Mouse (Mus musculus): ENCODE results near the gene Dhcr24. TPM values are rescaled to one million over a fixed set of nuclear protein-coding genes. Genes with fewer than 3 reads are reported as not detected.

Gene Dhcr24
- total RNA-seq, 4 experiments from 2014 or later, result 1.7 to 2.0 (median 1.8) TPM

DNA sequence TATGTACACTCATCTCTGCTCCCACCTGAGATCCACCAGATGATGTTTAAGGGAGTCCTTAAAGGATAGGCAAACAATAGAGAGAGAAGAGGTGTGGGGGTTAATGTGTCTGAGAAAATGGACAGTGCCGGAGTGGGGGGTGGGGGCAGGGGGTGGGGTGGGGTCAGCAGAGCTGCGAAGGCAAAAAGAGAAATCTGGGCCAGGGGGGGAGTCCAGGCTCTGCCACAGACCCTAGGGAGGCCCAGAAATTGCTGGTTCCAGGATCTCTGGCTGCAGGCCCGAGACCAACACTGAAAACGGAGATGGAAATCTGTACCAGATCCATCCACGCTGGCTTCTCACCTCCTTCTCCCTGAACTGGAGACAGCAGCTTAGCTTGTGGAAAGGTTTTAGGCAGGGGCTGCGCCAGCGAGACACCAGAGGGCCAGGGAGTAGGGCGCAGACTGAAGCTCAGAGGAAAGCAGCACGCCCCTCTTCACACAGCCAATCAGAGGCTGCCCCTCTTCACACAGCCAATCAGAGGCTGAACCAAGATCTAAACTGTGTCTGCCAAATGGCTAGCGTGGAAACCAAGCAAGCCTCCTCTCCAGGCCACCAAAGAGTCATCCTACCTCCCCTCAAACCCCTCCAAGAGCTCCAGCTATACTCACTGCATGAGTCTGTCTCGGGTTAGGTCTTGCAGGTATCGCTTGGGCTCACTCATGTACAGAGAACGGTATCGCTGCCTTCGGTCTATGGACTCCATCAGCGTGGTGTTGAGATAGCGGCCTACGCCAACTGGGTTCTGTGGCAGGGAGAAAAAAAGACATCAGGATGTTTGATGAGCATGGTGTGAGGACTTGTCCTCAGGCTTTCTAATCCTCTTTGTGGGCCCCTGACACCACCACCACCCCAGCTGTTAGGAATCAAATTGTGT, 46.1 kb downstream of the Dhcr24 start:
- no peak for DNase-seq (ENCODE audit: low spot score)

DNA sequence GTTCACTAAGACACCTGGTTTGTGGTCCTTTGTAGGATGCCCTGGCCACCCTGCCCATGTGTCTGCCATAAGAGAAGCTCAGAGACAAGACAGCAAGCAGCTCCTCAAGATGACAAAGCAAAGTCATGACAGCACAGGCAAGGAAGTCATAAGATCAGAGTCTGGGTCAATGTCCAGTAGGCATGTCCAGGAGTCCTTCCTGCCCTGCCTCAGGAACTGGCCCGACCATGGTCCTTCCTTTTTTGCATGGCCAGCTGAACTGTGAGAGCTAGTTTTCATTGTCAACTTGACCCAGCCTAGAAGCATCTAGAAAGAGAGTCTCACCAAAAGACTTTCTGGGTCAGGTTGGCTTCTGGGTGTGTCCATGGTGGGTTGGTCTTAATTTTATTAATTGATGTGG, 47.1 kb downstream of the Dhcr24 start:
- DNase-seq (ENCODE audit: low spot score), result no peak

DNA sequence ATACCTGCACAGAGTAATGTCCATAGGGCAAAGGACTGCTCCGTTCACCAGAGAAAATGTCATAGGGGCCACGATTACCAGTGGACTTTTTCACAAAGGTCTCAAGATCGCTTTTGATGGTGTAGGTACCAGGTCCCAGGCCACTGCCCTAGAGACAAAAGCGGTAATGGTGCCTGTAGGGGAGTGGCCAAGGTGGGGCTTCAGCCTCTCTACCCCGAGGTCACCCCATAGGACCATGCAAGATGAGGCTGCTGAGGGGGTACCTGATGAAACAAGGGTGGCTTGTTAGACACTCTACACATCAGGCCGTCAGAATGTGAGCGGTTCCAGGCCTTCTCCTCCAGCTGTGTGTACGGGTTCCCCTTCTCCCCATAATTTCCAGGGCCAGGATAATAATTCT, 52.3 kb downstream of the Dhcr24 start:
- no peak for DNase-seq (ENCODE audit: low spot score)

DNA sequence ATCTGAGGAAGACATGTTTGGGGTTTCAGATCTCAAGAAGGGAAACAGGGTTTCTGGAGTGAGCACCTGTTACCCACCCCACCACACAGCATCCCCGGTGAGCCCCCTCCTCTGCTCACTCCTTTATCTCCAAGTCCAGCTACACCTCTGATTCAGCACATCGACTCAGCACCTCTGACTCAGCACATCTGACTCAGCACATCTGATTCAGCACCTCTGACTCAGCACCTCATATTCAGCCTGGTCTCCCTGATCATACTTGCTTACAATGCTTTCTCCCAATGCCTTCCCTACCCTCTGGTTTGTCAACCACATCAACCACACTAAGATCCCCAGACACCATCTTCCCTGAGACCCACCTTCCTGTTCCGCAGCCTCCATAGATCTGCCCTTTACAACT, 52.7 kb downstream of the Dhcr24 start:
- DNase-seq (ENCODE audit: low spot score), result no peak

DNA sequence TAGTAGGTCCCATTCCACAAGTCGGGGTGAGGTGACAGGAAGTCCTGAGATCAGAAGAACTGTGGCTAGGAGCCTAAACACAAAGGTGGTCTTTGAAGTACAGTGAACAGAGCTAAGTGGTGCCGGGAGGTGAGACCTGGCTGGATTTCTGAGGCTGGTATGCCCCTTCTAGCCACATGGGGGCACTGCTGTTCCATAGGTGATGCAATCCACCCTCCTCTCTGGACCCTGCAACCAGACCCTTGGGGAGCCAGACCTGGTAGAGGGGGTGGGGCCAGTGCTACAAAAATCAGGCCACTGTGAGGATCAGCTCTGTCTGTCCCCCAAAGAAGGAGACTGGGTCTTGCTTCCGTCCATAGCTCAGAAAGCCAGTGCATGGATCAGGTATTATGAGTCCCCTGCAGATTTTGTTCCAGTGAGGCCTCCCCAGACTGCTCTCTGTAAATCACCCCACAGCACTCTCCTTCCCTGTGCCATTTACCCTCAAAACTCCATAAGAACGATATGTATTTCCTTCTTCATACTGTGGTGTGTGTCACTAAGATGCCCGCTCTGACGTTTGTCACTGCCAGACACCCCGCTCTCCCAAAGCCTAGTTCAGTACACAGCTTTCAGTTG, 53.5 kb downstream of the Dhcr24 start:
- peak; percentile 20 for DNase-seq (ENCODE audit: low spot score)

DNA sequence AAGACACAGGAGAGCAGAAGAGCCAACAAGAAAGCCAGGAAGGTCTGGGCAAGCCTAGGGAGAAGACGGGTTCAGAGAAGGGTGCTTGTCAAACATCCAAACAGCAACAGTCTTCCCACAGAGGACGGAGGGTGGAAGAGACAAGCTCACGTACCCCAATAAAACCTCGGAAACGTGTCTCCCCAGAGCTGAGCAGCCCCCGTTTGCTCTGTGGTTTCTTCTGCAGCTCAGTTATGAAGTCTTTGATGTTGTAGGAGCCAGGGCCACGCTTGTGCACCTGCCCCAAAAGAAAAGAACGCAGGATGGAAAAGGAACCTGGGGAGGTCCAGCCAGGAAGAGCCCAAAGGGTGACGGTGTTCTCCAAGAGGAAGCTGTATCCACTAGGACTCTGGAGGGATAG, 54.0 kb downstream of the Dhcr24 start:
- DNase-seq (ENCODE audit: low spot score), result no peak

DNA sequence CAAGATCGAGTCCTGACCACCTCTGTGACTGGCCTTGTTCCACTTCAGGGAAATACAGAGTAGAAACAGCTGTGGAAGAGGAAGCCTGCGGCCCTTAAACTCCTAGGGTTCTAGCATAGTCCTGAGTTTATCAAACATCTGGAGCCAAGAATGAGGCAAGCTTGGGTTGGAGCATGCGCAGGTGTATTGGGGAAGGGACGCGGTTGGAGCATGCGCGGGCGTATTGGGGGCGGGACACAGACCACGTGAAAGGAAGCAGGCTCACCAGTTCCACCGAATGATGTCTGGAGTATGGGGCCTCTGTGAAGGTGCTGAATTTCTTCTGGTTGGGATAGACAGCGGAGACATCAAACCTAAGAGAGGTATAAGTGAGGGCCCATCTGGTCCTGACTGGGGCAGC, 54.8 kb downstream of the Dhcr24 start:
- no peak for DNase-seq (ENCODE audit: low spot score)

DNA sequence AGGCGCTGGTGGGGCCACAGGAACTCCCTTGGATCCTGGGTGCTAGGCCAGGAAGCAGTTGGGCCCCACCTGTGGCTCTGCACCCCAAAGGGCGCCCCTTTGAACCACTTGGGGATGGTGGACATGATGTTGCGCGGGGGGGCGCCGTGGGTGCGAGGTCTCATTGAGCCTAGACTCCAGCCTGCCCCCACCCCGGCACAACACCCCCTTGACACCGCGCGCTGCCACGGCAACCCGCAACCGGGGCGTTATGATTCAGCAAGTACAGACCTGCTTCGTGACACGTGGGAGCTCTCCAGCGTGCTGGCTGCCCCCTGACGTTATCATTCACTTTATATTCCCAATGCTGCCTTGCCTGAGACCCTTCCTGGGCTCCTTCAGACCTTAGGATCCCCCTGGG, 56.2 kb downstream of the Dhcr24 start, which contains the start of gene Lexm:
Gene Lexm (minus strand): TSS at position 186 of the 400 bp plus-strand sequence.
- DNase-seq (ENCODE audit: low spot score), result no peak

DNA sequence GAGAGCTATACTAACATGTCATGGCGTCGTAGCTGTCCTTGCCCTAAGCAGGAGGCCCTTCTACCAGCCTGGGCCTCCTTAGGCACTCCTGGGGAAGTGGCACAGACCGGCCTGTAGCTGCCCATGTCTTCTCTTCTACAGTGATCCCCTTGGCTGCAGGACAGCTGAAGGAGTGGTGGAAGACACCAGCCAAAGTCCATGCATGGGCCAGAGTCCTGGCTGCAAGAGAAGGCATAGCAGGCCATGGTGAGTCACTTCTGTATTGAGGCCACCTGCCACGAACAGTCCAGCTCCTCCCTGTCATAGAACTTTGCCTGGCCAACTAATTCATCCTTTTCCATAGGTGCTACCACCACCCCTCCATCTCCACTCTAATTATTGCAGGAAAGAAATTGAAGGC, 58.1 kb downstream of the Dhcr24 start:
- DNase-seq (ENCODE audit: low spot score), result no peak

DNA sequence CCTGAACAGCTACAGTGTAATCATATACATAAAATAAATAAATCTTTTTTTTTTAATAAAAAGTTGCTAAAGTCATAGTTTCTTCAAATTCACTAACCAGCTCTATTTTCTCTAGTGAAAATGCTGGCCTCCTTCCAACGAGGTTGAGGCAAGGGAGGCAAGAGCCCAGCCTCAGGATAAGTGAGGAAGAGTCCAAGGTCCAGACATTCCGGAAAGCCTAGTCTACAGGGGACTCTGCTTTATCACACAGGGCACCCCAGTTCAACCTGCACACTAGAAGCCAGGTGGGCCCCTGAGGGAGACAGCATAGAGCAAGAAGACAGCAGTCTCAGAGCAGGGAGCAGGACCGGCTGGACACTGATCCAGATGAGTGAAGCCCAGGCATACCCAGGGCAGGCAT, 60.6 kb downstream of the Dhcr24 start:
- DNase-seq (ENCODE audit: low spot score), result no peak

DNA sequence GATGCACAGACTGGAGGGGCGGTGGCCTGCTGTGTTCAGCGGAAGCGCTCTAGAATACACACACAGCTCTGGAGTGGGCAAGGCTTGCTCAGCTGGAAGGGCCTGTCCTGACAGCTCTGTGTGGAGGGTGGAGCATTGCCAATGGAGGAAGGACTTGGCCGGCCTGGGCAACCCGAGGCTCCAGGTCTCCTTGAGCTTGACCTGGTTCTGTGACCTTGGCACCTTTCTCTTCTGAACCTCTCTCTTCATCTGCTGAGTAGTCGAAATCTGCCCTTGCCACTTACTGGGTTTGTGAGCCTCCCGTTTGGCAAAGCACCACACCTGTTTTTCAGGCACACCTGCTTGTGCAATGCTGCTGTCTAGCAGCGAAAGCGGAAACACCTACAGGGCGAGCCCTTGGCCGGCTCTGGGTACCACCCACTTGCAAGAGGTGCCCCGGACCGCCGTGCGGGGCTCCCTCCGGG, 61.2 kb downstream of the Dhcr24 start, which contains the start of gene Ttc22:
Gene Ttc22 (plus strand): TSS at position 403 of the 464 bp plus-strand sequence.
- no peak for DNase-seq (ENCODE audit: low spot score)

DNA sequence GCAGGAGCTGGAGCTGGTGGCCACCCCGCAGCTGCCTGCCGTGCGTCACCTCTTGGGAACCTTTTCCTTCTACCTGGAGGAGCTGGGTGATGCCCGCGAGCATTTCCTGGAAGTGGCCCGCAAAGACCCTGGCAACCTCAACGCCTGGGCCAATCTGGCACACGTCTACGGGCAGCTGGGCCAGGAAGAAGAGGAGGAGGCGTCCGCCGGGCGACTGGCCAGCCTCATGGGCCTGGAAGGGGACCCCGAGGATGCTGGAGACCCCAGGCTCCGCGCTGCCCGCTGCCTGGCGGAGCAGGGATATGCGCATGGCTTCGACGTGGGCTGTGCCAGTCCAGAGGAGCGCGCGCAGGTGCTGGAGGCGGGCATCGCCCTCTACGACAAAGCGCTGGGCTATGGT, 61.9 kb downstream of the Dhcr24 start:
- no peak for DNase-seq (ENCODE audit: low spot score)

DNA sequence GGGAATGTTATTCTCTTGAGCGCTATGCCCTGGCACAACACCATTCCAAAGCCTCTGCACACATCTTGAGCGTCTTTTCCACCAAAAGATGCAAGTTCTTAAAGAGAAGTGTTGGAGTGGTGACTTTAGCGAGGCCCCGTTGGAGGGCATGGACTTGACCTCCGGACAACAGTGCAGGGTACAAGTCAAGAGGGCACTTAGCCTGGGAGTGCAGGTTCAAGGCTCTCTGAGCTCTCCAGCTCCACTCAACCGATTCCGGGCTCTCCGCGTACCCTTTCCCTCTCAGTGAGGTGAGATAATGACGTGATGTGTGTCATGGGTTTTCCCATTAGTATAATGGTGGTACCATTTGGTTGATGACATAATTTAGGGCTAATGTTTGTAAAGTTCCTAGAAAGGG, 63.4 kb downstream of the Dhcr24 start:
- DNase-seq (ENCODE audit: low spot score), result no peak

DNA sequence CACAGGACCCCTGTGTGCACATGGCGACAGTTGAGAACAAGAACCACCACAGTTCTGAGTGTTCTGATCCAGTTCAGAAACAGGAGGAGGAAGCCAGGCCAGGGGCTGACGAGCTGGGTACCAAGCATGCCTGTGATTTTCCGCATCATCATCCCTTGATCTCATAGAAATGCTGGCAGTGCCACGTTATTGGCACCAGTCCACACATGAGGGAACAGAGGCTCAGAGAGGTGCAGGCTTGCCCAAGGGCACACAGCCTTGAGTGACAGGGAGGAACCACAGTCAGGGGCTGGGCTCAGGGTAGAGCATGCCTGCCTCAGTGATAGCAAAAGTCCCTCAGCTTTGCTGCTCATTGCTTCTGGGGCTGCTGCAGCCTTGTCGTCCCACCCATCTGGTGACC, 67.0 kb downstream of the Dhcr24 start:
- no peak for DNase-seq (ENCODE audit: low spot score)

DNA sequence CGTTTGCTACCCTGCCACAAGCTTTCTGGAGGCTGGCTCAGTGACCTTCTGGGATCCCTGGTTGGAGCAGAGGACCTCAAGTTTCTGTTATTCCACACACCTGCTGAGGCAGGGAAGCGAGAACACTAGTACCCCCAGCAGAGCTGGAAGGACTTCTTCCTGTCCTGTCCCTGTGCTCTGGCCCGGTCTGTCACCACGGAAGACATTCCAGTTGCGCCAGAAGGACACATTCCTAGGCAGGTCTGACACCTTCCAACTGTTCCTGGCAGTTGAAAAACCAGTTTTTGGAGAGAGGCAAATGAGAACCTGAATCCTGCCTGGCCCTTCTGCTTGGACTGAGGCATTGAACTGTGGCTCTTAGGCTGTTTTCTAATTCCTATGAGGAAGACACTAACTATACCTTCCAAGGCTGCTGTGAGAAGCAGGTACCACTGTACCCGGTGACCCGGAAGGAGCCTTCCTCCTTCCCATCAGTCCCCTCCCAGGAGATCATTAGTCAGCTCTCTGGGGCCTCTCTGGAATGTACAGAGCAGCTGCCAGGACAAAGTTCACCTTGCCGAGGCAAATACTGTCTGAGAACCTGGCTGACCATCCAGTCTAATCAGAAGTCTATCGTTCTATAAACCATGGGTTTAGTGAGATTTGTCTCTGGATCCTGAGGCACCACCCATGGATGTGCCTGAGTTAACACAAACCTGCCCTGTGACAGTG, 68.0 kb downstream of the Dhcr24 start:
- no peak for DNase-seq (ENCODE audit: low spot score)

DNA sequence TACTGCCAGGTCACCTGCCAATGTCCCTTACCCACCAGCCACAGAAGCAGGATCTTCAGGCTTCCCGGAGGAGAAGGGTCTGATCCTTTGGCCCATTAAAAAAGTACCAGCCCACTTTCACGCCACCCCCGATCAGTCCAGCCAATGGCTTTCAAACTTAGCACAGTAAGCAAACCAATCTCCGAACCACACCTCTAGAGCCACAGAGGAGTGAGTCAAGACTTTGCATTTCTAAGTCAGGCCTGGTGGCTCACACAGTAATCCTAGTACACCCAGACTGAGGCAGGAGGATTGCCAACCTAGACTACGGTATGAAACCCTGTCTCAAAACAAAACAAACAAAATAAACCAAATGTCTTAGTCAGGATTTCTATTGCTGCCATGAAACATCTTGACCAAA, 68.5 kb downstream of the Dhcr24 start:
- no peak for DNase-seq (ENCODE audit: low spot score)

DNA sequence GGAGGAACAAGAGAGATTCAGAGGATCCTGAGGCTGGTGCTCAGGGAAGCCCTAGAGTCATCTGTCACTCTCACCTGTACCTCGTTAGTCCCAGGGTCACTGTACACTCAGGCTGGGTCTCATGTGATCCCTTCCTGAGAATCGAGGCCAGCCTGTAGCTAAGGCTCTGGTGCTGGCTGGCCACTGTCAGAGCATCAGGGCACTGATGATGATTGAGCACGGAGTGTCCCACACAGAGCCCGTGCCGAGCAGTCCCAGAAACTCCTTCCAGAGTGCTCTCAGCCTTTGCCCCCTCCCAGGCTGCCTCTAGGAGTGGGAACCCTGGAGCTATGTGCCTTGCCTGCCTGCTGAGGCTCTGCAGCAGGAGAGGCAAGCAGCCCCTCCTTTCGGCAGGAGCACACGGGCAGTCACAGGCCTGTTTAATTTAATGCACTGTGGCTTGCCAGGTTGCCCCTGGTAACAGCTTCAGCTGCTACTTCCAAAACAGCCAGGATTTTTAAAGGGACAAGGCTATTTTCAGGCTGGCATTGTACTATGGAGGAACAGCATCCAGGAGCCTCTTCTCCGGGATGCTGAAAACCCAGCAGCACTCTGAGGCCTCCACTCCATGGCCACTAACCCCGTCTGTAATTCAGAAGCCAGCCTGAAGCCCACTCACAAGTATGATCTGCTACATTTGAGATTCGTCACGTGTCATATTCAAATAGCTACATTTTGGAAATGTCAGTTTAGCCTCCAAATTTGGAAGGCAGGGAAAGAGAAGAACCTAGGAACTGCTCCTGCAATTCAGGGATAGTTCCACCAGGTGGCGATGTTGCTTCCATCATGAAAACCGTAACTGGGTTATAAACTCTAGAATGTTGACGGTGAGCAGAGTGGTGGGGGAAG, 69.7 kb downstream of the Dhcr24 start:
- peak; percentile 49 for DNase-seq (ENCODE audit: low spot score)

DNA sequence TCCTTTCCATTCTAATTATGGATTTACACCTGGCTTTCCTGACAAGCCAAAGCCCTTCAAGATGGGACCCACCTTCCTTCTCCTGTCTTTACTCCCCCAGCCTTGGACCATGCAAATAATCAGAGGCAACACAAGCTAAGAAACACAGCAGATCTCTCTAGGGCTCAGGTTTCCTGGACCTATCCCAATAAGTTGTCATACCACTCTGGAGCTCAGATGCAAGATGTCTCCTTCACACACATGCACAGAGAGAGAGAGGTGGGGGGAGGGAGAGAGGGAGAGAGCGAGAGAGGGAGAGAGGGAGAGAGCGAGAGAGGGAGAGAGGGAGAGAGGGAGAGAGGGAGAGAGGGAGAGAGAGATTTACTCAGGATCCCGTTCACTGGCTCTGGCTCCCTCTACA, 71.5 kb downstream of the Dhcr24 start:
- DNase-seq (ENCODE audit: low spot score), result no peak

DNA sequence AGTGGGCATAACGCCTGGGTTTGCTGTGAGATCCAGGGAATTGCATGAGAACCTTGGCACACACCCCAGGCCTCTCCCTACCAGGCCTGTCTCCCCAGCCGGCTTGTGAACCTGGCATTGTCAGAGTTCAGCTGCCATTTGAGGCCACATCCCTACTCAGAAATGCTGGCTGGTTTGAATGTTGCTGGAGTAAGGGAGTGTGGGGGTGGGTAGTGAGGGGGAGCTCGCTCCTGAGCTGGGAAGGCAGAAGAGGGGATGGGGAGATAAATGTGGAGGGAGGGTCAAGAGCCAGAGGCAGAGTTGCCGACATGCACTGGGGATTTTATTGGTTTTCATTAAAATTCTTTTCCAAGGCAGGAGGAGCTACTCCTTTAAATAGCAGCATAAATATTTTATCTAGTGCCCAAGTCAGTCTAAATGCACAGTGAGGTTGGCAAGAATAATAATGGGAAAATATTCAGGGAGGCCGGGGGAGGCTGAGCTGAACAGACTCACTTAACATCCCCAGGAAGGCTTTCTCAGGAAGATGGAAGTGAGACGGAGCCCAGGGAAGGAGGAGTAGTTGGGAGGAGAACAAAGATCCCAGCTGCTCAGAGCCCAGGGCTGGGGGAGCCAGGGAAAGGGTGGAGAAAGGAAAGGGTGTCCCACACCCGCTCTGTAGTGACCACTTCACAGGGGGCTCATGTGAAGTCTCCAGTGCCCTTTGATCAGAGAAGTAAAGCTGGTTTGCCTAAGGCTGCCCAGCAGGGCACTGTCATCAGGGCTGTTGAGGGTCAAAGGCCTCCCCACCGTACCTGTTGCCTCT, 72.6 kb downstream of the Dhcr24 start:
- no peak for DNase-seq (ENCODE audit: low spot score)

DNA sequence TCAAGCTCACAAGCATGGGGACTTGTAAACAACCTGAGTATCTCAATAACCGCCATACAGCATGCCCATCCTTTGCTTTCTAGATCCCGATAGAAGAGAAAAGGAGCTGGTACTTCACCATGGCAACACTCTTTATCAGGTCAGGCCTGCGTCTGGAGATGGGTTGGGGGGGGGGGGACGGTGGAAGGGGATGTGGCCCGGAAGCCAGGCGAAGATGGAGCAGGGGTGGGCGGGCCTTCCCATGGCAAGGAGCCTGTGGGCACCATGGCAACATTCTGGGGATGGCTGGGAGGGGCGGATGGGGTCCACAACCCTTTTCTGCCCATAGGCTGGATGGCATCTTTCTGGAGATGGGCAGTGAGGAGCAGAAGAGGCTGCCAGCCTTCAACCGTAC, 73.2 kb downstream of the Dhcr24 start:
- DNase-seq (ENCODE audit: low spot score), result no peak

Data from heart, adult 8-10 months (tissue).